Mouse (Mus musculus) ES-Bruce4 (cell line): Measurements from ENCODE around the gene Isg15.

Experiments
- CTCF ChIP-seq: IDR thresholded peaks from one replicate; pipeline ENCODE4 v1.8.1; 2011; ENCODE audit warnings: low read depth, low read length
- EP300 ChIP-seq: IDR thresholded peaks from 2 replicates; pipeline ENCODE4 v1.6.1; 2011; ENCODE audit warnings: low read depth, low read length; ENCODE audit not compliant: insufficient read depth
- POLR2A ChIP-seq: IDR thresholded peaks from one replicate; pipeline ENCODE4 v1.8.1; 2011; ENCODE audit warnings: low read length; ENCODE audit not compliant: insufficient read depth

GRCm38 (mm10) chr4:156216196-156216595, 15.6 kb upstream of the Isg15 start:
- TF ChIP-seq CTCF = no peak
- no peak for TF ChIP-seq EP300
- TF ChIP-seq POLR2A = no peak
